Mouse (Mus musculus): ENCODE measurements around the gene Gm20388. TPM values are rescaled to one million over a fixed set of nuclear protein-coding genes. Genes with fewer than 3 reads are reported as not detected.

Gm20388 gene
- total and polyA plus RNA-seq, 3 experiments: 0.02 to 0.05 TPM; not detected in 1

DNA sequence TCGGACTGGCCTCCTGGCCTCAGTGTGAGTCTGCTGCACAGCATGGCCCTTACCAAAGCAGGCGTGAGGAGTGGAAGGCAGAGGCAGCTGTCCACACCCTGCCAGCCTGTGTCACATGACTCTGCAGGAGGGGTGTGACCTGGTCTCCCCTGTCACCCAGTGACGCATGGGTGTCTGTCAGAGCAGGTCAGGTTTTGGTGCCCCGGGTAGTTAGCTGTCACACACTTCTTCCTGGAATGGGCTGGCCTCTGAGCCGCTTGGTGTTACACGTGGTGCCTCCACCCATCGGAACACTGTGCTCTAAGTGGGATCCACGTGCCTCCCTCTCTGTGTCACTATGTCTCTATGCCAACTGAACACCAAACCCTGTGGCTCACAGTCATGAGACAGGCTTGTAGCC lies 4355.2 kb downstream of the Gm20388 start:
- H3K9me3 ChIP-seq (replicated peaks): peaks cover 48% of the 10 kb centered on the region
- no peak for ATAC-seq (ENCODE audit: extremely low read depth, insufficient number of reproducible peaks, low FRiP score, poor library complexity, severe bottlenecking)
- TF ChIP-seq POLR2AphosphoS5 (IDR thresholded peaks at IDR 0.05; ENCODE audit: insufficient replicate concordance, low read depth, low read length) (no peak), CTCF (IDR thresholded peaks at IDR 0.05; ENCODE audit: low read depth, low read length) (no peak), GATA2 (IDR thresholded peaks at IDR 0.05; ENCODE audit: borderline replicate concordance, low read depth, low read length) (no peak), TAL1 (conservative IDR thresholded peaks at IDR 0.05; ENCODE audit: low read depth, low read length) (no peak), GATA1 (IDR thresholded peaks at IDR 0.05; ENCODE audit: borderline replicate concordance, low read length) (no peak)
- H3K27me3 ChIP-seq (ENCODE audit: insufficient read depth, low read length): peaks cover 3% of the 10 kb centered on the region; the same call in 1 of the 2 replicates
- H3K36me3 ChIP-seq (replicated peaks): no peaks in the 10 kb centered on the region
- H3K4me3 ChIP-seq (ENCODE audit: low read depth, low read length): no peak overlapping the region
- DNase-seq (ENCODE audit: low spot score): no peak
- no peaks in the 10 kb centered on the region for H3K4me1 ChIP-seq (ENCODE audit: insufficient read depth, low read depth, low read length)

DNA sequence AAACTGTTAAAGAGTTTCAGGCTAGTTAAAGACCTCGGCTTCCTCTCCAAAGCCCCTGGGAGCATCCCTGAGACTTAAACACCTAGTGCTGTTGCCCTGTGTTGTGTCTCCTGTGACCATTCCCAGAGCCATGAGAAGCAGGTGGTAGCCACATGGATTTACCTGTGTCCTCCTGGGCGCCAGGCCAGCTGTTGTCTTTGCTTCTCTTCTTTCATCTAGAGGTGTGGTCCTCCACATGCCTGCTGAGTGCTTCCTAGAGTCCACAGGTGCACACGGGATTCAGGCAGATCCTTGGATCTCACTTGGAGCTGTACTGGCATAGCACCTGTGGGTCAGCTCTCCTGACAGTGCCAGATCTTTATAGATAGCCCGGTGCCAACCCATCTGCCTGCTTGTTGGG lies 4356.6 kb downstream of the Gm20388 start:
- peaks cover 3% of the 10 kb centered on the region; the same call in 1 of the 2 replicates for H3K27me3 ChIP-seq (ENCODE audit: insufficient read depth, low read length)
- no peak overlapping the region for H3K4me3 ChIP-seq (ENCODE audit: low read depth, low read length)
- H3K9me3 ChIP-seq (replicated peaks): peaks cover 37% of the 10 kb centered on the region
- no peaks in the 10 kb centered on the region for H3K36me3 ChIP-seq (replicated peaks)
- TF ChIP-seq GATA1 (IDR thresholded peaks at IDR 0.05; ENCODE audit: borderline replicate concordance, low read length): no peak
- no peak for TF ChIP-seq CTCF (IDR thresholded peaks at IDR 0.05; ENCODE audit: low read depth, low read length)
- no peak for TF ChIP-seq GATA2 (IDR thresholded peaks at IDR 0.05; ENCODE audit: borderline replicate concordance, low read depth, low read length)
- no peak for TF ChIP-seq POLR2AphosphoS5 (IDR thresholded peaks at IDR 0.05; ENCODE audit: insufficient replicate concordance, low read depth, low read length)
- TF ChIP-seq TAL1 (conservative IDR thresholded peaks at IDR 0.05; ENCODE audit: low read depth, low read length): no peak
- DNase-seq (ENCODE audit: low spot score): no peak
- ATAC-seq (ENCODE audit: extremely low read depth, insufficient number of reproducible peaks, low FRiP score, poor library complexity, severe bottlenecking): no peak
- H3K4me1 ChIP-seq (ENCODE audit: insufficient read depth, low read depth, low read length): no peaks in the 10 kb centered on the region

- Histone ChIP-seq H3K9me3 (replicated peaks) (peaks cover 51% of the 10 kb centered on the region), H3K27me3 (ENCODE audit: insufficient read depth, low read length) (peaks cover 3% of the 10 kb centered on the region; the same call in 1 of the 2 replicates), H3K4me3 (ENCODE audit: low read depth, low read length) (no peak overlapping the region), H3K4me1 (ENCODE audit: insufficient read depth, low read depth, low read length) (no peaks in the 10 kb centered on the region), H3K36me3 (replicated peaks) (no peaks in the 10 kb centered on the region)
- TF ChIP-seq POLR2AphosphoS5 (IDR thresholded peaks at IDR 0.05; ENCODE audit: insufficient replicate concordance, low read depth, low read length): no peak
- TF ChIP-seq GATA2 (IDR thresholded peaks at IDR 0.05; ENCODE audit: borderline replicate concordance, low read depth, low read length): no peak
- TF ChIP-seq GATA1 (IDR thresholded peaks at IDR 0.05; ENCODE audit: borderline replicate concordance, low read length): no peak
- no peak for TF ChIP-seq CTCF (IDR thresholded peaks at IDR 0.05; ENCODE audit: low read depth, low read length)
- ATAC-seq (ENCODE audit: extremely low read depth, insufficient number of reproducible peaks, low FRiP score, poor library complexity, severe bottlenecking) (no peak), DNase-seq (ENCODE audit: low spot score) (no peak)
Measured at GRCm38 (mm10) chr8:124270504-124270903, 4359.9 kb downstream of the Gm20388 start.

DNA sequence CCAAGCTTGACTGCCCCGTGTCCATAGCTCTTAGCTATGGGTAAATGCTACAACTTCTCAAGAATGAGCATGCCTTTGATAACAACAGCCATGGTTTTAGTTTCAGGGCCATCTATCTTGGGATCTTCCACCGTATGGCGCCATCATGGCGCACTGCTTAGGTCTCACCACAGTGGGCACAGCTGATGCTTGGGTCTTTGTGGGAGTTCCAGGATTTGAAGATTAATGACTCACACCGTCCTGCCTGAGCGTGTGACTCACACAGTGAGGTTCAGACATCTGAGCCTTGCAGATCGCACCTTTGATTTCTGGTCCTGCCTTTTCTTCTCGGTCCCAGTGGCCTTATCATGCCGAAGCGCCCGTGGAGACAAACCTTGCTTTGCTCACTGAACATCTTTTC lies 4360.3 kb downstream of the Gm20388 start:
- TF ChIP-seq CTCF (IDR thresholded peaks at IDR 0.05; ENCODE audit: low read depth, low read length) (no peak), POLR2AphosphoS5 (IDR thresholded peaks at IDR 0.05; ENCODE audit: insufficient replicate concordance, low read depth, low read length) (no peak), TAL1 (conservative IDR thresholded peaks at IDR 0.05; ENCODE audit: low read depth, low read length) (no peak)
- DNase-seq (ENCODE audit: low spot score) (no peak), ATAC-seq (ENCODE audit: extremely low read depth, insufficient number of reproducible peaks, low FRiP score, poor library complexity, severe bottlenecking) (no peak)
- Histone ChIP-seq H3K36me3 (replicated peaks) (no peaks in the 10 kb centered on the region), H3K27me3 (ENCODE audit: insufficient read depth, low read length) (no peaks in the 10 kb centered on the region; the same call in 1 of the 2 replicates), H3K4me1 (ENCODE audit: insufficient read depth, low read depth, low read length) (no peaks in the 10 kb centered on the region), H3K4me3 (ENCODE audit: low read depth, low read length) (no peak overlapping the region), H3K9me3 (replicated peaks) (peaks cover 51% of the 10 kb centered on the region)

GRCm38 (mm10) chr8:124271518-124271917 lies 4360.9 kb downstream of the Gm20388 start:
- Histone ChIP-seq H3K9me3 (replicated peaks) (peaks cover 52% of the 10 kb centered on the region), H3K27me3 (ENCODE audit: insufficient read depth, low read length) (no peaks in the 10 kb centered on the region; the same call in 1 of the 2 replicates), H3K4me3 (ENCODE audit: low read depth, low read length) (no peak overlapping the region), H3K36me3 (replicated peaks) (no peaks in the 10 kb centered on the region), H3K4me1 (ENCODE audit: insufficient read depth, low read depth, low read length) (no peaks in the 10 kb centered on the region)
- no peak for TF ChIP-seq TAL1 (conservative IDR thresholded peaks at IDR 0.05; ENCODE audit: low read depth, low read length)
- TF ChIP-seq GATA1 (IDR thresholded peaks at IDR 0.05; ENCODE audit: borderline replicate concordance, low read length): no peak
- TF ChIP-seq CTCF (IDR thresholded peaks at IDR 0.05; ENCODE audit: low read depth, low read length): no peak
- no peak for TF ChIP-seq POLR2AphosphoS5 (IDR thresholded peaks at IDR 0.05; ENCODE audit: insufficient replicate concordance, low read depth, low read length)
- no peak for TF ChIP-seq GATA2 (IDR thresholded peaks at IDR 0.05; ENCODE audit: borderline replicate concordance, low read depth, low read length)
- ATAC-seq (ENCODE audit: extremely low read depth, insufficient number of reproducible peaks, low FRiP score, poor library complexity, severe bottlenecking) (no peak), DNase-seq (ENCODE audit: low spot score) (no peak)

GRCm38 (mm10) chr8:124272792-124273191 lies 4362.2 kb downstream of the Gm20388 start:
- DNase-seq (ENCODE audit: low spot score): no peak
- H3K9me3 ChIP-seq (replicated peaks): peaks cover 57% of the 10 kb centered on the region
- no peaks in the 10 kb centered on the region; the same call in 1 of the 2 replicates for H3K27me3 ChIP-seq (ENCODE audit: insufficient read depth, low read length)
- no peak for TF ChIP-seq POLR2AphosphoS5 (IDR thresholded peaks at IDR 0.05; ENCODE audit: insufficient replicate concordance, low read depth, low read length)
- TF ChIP-seq CTCF (IDR thresholded peaks at IDR 0.05; ENCODE audit: low read depth, low read length): no peak
- no peak for TF ChIP-seq GATA1 (IDR thresholded peaks at IDR 0.05; ENCODE audit: borderline replicate concordance, low read length)
- no peak for TF ChIP-seq TAL1 (conservative IDR thresholded peaks at IDR 0.05; ENCODE audit: low read depth, low read length)
- TF ChIP-seq GATA2 (IDR thresholded peaks at IDR 0.05; ENCODE audit: borderline replicate concordance, low read depth, low read length): no peak
- H3K4me1 ChIP-seq (ENCODE audit: insufficient read depth, low read depth, low read length): no peaks in the 10 kb centered on the region
- ATAC-seq (ENCODE audit: extremely low read depth, insufficient number of reproducible peaks, low FRiP score, poor library complexity, severe bottlenecking): no peak
- no peaks in the 10 kb centered on the region for H3K36me3 ChIP-seq (replicated peaks)
- H3K4me3 ChIP-seq (ENCODE audit: low read depth, low read length): no peak overlapping the region

Data from G1E (cell line).